Mouse (Mus musculus): ENCODE measurements at regions not wholly inside any gene's neighbourhood (a gene's known extent, or its start where the extent isn't known, plus 50 kb on each side); places are given as distances from the start of the nearest gene placed in this dataset.

DNA sequence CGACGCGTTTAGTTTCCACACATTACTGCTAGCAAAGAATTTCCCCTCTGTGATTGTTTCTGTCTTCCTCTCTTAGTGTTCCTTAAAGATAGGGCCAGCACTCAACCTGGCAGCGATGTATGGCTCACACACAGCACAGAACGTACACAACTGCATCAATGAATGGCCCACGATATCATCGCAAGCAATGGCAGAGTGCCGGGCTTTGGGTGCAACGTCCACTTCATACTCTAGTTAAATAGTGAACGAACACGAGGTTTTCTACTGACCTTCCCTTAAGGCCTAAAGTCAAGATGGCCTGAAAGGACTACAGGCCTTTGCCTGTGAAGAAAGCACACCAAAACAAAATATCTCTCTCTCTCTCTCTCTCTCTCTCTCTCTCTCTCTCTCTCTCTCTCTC, 51.4 kb upstream of the Mpp6 start:
- DNase-seq (ENCODE audit: low read depth, low spot score), result no peak

GRCm38 (mm10) chr6:50059917-50060316, 50.1 kb upstream of the Mpp6 start:
- no peak for DNase-seq (ENCODE audit: low read depth, low spot score)

Measured in brain, embryonic 18.5 days (tissue).